Mouse (Mus musculus): Measurements from ENCODE around the gene Stxbp6.
A peak's percentile ranks its signal among the peaks of the same experiment; 100 is the strongest.
"Not testable (repeated sequence)": the region's sequence is repeated elsewhere in the genome, so short reads cannot be mapped to it uniquely, and the experiment has no call there.

The Stxbp6 gene

GRCm38 (mm10) chr12:45074611-45075342, at the start of gene Stxbp6:
TSS of gene Stxbp6 (minus strand) at chr12:45074709.
- DNase-seq (ENCODE audit: low read depth, low spot score): peak; percentile 44

- not testable (repeated sequence) for DNase-seq (ENCODE audit: low read depth, low spot score)
Measured at GRCm38 (mm10) chr12:45102954-45103353, 28.4 kb upstream of the Stxbp6 start.

GRCm38 (mm10) chr12:45093732-45094131, 19.2 kb upstream of the Stxbp6 start:
- DNase-seq (ENCODE audit: low read depth, low spot score): no peak

- DNase-seq (ENCODE audit: low read depth, low spot score): no peak
Measured at GRCm38 (mm10) chr12:45092444-45092843, 17.9 kb upstream of the Stxbp6 start.

- no peak for DNase-seq (ENCODE audit: low read depth, low spot score)
Measured at GRCm38 (mm10) chr12:45083145-45083475, 8.6 kb upstream of the Stxbp6 start.

- no peak for DNase-seq (ENCODE audit: low read depth, low spot score)
Measured at GRCm38 (mm10) chr12:45082379-45083144, 8.1 kb upstream of the Stxbp6 start.

- no peak for DNase-seq (ENCODE audit: low read depth, low spot score)
Measured at GRCm38 (mm10) chr12:45081617-45082016, 7.1 kb upstream of the Stxbp6 start.

GRCm38 (mm10) chr12:45080753-45081122, 6.2 kb upstream of the Stxbp6 start:
- DNase-seq (ENCODE audit: low read depth, low spot score): no peak

- DNase-seq (ENCODE audit: low read depth, low spot score): no peak
Measured at GRCm38 (mm10) chr12:45080036-45080752, 5.7 kb upstream of the Stxbp6 start.

GRCm38 (mm10) chr12:45075631-45076030, 1.1 kb upstream of the Stxbp6 start:
- no peak for DNase-seq (ENCODE audit: low read depth, low spot score)

GRCm38 (mm10) chr12:45074042-45074601, 387 bp downstream of the Stxbp6 start:
- DNase-seq (ENCODE audit: low read depth, low spot score): peak; percentile 65

GRCm38 (mm10) chr12:45073331-45074041, 1.0 kb downstream of the Stxbp6 start:
- DNase-seq (ENCODE audit: low read depth, low spot score): peak; percentile 22

GRCm38 (mm10) chr12:45072185-45072584, 2.3 kb downstream of the Stxbp6 start:
- no peak for DNase-seq (ENCODE audit: low read depth, low spot score)

- DNase-seq (ENCODE audit: low read depth, low spot score): no peak
Measured at GRCm38 (mm10) chr12:45070186-45070585, 4.3 kb downstream of the Stxbp6 start.

- DNase-seq (ENCODE audit: low read depth, low spot score): no peak
Measured at GRCm38 (mm10) chr12:45068145-45068754, 6.3 kb downstream of the Stxbp6 start.

- DNase-seq (ENCODE audit: low read depth, low spot score): no peak
Measured at GRCm38 (mm10) chr12:45067686-45068085, 6.8 kb downstream of the Stxbp6 start.

GRCm38 (mm10) chr12:45067047-45067685, 7.3 kb downstream of the Stxbp6 start:
- no peak for DNase-seq (ENCODE audit: low read depth, low spot score)

- DNase-seq (ENCODE audit: low read depth, low spot score): no peak
Measured at GRCm38 (mm10) chr12:45063606-45064005, 10.9 kb downstream of the Stxbp6 start.

GRCm38 (mm10) chr12:45061336-45061735, 13.2 kb downstream of the Stxbp6 start:
- DNase-seq (ENCODE audit: low read depth, low spot score): no peak

- DNase-seq (ENCODE audit: low read depth, low spot score): no peak
Measured at GRCm38 (mm10) chr12:45060804-45061203, 13.7 kb downstream of the Stxbp6 start.

GRCm38 (mm10) chr12:45058007-45058406, 16.5 kb downstream of the Stxbp6 start:
- no peak for DNase-seq (ENCODE audit: low read depth, low spot score)

Measured in ES-CJ7 (cell line).